Mouse (Mus musculus): ENCODE results near the gene Lipc.

Lipc gene

DNA sequence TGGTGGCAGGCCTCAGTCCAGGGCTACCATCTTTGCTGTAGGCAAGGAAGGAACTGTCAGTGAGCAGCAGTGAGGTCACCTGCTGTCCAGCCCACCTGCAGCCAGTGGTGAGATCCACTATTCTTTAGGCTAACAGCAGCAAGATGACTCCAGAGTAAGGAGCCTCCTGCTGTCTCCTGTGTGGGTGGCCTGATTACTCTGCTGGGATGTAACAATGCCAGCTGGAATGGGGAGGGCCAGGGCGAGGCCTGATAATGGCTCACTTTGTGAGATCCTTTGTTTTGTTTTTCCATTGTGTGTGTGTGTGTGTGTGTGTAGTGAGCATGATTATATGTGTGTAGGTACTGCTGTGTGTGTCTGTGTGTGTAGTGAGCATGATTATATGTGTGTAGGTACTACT, 134.6 kb downstream of the Lipc start:
- DNase-seq (ENCODE audit: low read depth) = no peak

DNA sequence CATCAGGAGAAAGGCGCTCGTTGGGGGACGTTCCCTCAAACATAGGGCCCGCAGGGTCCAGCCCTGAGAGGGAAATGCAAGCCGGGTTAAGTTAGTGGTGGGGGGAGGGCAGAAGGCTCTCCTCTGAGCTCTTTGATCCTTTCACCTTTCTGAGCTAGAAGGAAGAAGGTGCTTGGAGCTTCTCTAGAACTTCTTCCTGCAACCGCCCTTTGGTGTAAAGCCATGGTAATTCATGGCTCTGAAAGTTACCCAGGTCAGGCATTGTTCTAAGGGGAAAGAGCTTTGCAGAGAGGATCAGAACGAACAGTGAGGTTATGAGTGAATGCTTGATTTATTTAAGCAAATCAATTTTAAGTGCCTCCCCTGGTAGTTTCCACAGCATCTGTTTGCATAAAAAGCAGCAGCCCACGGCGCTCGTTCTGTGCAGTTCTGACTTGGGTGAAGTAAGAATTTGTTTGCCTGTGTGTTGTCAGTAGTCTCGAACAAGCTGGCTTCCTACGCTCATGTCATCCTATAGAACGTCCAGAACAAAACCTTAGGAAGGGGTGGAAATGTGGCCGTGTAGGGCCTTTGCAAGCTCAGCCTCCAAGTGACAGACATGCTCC, 135.2 kb downstream of the Lipc start:
- DNase-seq (ENCODE audit: low read depth) = no peak

DNA sequence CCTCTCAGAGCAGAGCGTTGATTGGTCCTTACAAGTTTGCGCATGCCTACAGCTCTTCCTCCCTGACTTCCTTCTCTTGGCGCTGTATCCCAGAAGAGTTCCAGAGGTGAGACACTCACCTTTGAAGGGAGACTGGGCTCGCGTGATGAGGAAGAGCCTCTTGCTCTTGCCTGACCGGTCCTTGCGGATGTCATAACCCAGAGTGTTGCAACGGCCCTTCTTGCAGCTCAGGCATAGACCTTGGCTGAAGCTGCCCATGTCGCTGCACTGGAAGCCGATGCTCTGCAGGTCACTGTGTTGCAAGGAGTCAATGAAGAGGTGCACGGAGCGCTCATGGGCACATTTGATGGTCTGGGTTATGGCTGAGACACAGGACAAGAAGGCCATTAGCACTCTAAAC, 139.5 kb downstream of the Lipc start:
- DNase-seq (ENCODE audit: low read depth) = no peak

DNA sequence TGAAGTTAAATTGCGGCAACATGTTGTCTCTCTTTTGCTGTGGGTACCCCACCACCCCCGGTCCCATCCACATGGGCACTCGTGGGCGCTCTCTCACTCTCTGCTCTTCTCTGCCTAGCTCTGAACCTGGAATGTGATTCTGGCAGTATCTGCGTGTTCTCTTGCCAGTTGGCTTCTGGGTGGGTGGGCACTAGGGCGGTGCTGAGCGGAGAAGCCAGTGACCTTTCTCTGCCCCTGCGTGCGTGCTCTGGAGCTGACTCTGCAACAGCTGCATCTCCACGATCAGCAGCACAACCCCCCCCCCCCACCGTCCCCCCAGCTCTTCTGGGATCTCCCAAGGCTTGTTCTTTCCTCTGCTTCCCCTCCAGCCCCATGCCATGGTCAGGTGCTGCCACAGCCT, 144.3 kb downstream of the Lipc start:
- no peak for DNase-seq (ENCODE audit: low read depth)

DNA sequence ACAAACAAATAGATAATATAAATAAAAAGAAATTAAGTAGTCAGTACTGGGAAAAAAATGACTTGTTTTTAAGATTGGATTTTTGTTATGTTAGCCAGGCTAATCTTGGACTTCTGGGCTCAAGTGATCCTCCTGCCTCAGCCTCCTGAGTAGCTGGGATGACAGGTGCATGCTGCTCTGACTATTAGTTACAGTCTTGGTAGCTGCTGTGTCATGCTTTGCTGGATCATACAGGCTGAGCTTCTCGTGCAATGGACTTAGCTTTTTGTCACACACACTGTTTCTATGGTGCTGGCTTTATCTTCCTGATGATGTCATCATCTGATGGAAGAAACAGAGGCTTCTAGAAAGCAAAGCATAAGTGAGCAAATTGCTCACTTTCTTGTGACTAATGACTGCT, 146.0 kb downstream of the Lipc start:
- DNase-seq (ENCODE audit: low read depth) = no peak

DNA sequence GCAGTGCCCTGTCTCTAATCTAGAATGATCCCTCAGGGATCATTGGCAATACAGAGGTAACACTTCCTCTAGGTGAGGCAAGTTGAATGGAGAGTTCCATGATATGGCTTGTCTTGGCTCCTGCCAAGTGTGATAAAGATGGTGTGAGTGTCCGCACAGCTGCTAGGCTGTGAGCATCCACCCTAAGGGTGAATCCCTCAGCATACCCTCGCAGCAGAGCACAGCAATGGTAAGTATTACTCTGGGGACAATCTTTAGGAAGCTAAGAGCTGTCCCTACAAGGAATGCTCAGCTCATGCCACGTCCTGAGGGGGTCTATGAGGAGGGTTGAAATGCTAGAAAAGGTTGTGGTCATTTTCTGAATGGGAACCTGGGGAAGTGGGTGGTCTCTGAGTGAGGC, 149.2 kb downstream of the Lipc start:
- no peak for DNase-seq (ENCODE audit: low read depth)

DNA sequence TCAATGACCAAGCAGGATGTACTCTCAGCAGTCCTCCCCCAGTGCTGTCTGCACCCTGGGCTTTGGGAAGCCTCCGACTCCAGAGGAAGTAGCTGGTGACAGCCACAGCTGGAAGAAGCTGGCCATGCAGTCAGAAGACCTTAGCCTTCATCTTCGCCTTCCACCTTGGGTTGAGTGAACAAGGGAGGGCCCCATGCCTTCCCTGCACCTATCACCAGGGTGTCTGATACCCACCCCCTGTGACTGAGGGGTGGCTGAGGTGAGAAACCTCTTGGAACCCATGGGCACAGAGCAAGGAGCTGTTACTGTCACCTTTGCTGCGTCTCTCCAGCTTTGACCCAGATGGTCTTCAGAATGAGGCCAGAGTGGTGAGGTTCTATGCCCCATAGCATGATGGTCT, 150.3 kb downstream of the Lipc start:
- DNase-seq (ENCODE audit: low read depth) = no peak

DNA sequence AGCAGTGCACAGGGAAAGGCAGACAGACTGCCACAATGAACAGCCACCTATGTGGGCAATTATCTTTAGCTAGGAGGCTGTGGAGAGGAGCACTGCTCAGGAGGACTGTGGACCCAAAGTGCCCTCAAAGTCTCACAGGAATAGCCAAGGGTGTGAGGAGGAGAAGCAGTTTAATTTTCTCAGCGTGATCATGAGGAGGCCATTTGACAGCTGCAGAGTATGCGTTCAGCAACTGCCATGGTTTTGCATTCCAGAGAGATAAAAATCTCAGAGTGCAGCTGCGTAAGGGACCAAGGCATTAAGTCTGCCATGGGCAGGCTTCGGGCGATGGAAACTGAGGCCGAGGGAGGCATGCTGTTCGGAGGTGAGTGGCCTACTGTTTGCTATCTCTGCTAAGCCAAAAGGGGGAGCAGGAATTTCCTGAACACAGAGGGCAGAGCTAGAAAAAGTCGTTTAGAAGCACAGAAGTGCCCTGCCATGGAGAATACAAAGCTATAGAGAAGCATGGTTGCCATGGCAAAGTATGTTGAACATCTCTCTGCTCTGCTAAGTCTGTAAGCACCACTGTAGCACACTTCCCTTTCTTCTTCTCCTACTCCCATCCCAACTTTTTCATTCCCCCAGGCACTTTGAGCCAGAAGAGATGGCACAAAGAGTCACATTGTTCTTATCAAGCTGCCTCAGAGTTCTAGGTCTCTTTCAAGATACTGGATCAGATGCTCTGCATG, 151.3 kb downstream of the Lipc start:
- DNase-seq (ENCODE audit: low read depth) = no peak

DNA sequence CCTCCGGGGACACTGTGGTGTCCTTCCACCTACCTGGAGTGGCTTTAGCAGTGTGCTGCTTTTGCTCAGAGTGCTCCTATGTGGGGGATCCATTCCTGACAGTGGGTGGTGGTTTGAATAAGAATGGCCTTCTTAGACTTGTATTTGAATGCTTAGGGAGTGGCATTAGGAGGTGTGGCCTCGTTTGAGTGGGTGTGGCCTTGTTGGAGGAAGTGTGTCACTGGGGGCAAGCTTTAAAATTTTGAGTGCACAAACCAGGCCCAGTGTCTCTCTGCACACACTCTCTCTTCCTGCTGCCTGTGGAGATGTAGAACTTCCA, 156.6 kb downstream of the Lipc start:
- no peak for DNase-seq (ENCODE audit: low read depth)

DNA sequence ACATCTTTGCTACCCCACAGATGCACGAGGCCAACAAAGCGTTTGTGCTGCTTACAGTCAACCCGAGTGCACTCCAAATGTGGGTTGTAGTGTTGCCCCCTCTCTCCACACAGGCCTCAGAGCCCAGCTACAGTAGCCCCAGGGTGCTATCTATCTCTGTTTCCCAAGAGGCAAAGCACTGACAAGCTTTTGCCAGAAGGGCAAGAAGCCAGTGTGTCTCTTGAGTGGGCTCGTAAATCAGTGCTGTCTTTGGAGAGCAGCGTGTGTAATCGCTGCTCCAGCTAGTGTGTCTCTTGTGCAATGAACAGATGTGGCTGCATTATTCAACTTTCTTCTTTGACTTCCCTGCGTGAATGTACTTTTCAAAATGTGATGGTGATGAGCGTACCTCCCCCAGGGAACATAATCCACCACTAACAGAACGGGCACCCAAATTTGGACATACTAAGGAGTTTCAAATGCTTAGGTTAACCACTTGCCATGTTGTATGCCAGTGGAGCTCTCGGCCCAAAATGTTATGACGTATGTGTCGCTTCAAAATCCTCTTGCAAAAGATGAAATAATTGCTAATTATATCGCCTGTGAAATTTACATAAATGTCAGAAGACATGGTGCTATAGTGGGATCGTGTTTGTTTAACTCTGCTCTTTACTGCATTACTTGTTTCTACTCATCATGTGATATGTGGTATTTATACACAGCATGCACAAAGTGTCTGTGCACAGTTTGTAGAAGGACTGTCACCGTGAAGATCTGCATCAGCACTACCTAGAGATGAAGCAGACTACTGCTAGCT, 157.2 kb downstream of the Lipc start:
- DNase-seq (ENCODE audit: low read depth) = no peak

DNA sequence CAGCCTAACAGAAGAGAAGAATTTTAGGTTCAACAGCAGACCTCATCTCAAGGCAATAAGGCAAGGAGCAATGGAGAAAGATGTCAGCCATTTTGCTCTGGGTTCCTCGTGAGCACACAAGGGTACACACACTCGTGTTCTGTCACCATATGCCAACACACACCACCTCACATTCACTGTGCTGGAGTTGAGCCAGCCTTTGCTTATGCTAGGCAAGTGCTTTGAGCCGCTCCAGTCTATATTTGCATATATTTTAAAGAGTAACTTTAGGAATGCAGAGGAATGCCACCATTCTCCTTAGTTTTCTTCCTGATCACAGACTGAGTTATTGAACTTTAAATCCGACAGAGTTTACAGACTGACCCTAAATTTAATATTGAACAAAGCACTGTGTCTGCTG, 161.4 kb downstream of the Lipc start:
- no peak for DNase-seq (ENCODE audit: low read depth)

DNA sequence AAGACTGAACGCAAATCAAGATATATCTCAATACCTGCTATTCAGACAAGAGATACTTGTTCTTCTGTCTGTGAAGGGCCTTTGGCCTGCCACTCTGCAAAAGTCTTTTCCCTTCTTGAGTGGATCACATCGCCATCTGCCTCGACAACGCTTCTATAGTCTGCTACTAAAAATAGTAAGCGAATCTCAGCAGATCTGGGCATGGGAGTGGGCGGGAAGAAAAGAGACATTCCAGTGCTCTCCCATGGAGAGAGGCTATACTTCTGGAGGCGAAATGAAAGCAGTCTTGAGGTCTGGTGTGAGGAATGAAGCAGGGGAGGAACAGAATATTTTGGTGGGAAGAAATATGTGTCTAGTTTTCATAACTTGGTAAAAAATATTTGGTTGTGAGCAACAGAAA, 163.3 kb downstream of the Lipc start:
- no peak for DNase-seq (ENCODE audit: low read depth)

DNA sequence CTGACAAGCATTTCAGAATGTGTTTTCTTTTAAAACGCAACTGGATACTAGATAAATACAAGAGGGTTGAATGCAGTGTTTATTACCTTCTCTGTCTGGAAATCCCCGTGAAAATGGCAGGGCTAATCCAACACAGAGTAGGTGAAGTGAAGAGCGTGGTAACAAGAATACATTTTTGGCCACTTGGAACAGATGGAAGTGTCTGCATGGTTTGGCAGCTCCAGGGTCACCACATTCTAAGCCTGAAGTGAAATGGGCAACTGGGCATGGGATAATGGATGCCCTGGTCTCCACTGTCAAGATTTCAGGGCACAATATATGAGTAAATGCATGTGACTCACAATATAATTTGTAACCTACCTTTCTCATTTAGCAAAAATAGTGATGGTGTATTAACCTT, 169.8 kb downstream of the Lipc start:
- DNase-seq (ENCODE audit: low read depth) = no peak

DNA sequence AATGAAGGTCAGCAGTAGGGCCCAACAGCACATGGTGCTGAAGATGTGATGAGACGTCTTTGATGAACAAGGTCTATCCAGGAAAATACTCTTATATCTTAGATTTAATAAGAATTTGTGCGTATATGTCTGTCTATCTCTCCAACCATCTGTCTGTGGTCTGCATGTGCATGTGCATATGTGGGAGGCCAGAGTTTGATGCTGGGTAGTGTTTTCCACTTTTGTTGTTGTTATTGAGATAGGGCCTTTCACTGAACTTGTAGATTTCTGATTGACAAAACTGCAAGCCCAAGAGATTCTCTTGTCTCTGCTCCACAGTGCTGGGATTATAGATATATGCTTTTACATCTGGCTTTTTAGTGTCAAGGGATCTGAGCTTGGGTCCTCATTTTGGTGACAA, 176.5 kb downstream of the Lipc start:
- DNase-seq (ENCODE audit: low read depth) = no peak

DNA sequence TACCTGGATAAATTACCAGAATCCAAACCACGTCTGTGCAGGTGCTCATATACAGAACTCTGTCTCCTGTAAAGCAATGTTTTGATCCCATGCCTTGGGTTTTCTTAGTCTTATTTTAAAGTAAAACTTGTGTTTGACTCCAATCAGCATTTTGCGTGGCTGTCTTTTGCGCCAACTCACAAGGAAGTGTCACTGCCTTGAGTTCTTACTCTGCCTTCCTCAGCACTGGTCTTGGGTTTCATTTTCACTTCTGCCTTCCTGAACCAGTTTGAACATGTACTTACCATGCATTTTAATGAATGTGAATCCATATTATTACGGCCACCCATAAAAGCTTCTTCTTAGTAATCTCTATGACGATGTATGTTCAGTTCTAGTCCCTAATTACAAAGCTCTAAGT, 191.1 kb downstream of the Lipc start:
- DNase-seq (ENCODE audit: low read depth) = no peak

DNA sequence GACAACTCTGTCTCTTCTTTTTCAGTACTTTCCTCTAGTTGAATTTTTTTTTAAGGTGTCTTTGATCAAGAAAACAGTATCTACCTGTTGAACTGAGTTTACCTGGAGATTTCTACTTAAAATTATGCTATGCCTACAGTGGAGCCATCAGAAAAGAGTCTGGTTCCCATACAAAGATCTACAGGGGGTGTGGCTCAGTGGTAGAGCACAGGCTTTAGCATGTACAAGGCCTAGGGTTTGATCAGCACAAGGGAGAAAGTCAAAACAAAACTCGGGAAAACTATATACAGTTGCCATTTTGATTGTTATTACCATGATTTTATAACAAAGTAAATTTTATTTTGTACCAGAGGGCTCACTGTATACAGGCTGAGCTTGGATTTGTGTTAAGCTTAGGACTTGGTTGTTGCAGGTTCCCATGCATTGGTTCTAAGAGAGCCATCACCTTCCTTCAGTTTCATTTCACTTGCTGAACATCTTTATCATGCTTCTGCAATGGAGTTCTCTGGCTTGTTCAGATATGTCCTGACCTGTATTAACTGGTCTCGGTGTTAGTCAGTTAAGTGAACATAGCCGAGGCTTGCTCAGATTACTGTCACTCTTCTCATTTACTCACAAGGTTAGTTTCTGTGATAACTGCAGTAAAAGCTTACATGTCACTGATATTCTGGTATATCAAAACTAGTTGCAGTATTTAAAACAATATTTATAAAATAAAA, 200.4 kb downstream of the Lipc start:
- DNase-seq (ENCODE audit: low read depth) = no peak
